Comparison of ENCODE assay signal across 8 mouse cellular contexts in the genomic region with DNA sequence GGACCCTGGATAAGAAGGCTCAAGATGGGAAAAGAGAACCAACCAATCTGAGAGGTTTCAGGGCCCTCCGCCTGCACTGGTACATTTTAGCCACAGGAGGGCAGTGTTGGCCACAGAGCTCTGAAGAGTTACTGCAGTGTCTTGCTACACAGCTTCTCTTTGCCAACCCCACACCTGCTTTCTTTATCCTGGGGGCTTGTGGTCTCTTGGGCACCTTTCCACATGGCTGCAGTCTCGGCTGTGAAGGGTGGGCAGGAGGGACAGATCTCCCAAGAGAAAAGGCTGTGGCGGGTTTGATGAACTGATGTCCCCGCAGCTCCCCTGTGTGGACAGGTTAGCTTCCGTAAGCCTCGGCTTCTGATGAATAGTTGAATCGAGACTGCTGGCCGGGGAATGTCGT. TPM values are rescaled to one million over a fixed set of nuclear protein-coding genes. Genes with fewer than 3 reads are reported as not detected.
A peak's percentile ranks its signal among the peaks of the same experiment; 100 is the strongest.
DNase-seq lines count a peak whose midpoint lies in the region; ATAC-seq and TF ChIP-seq lines count a peak whose summit lies in the region.

No protein-coding gene starts in this region.

- TF ChIP-seq CTCF in intestine, postnatal 0 days (IDR thresholded peaks at IDR 0.05; ENCODE audit: low read depth), result peak; percentile 98
- TF ChIP-seq CTCF in spleen, adult 2 months (IDR thresholded peaks at IDR 0.05; ENCODE audit: extremely low read depth, insufficient read depth, insufficient read length, insufficient replicate concordance), result peak; percentile 95; the same call in 1 of the 2 replicates

- H3K27me3 ChIP-seq in intestine, postnatal 0 days (replicated peaks; ENCODE audit: control insufficient read depth, insufficient read depth, low read length), result no peaks in the 10 kb centered on the region
- H3K27me3 ChIP-seq in midbrain, embryonic 13.5 days, result no peaks in the 10 kb centered on the region
- H3K27me3 ChIP-seq in spleen, adult 2 months (ENCODE audit: control insufficient read depth, insufficient read depth, low read length), result no peaks in the 10 kb centered on the region

- H3K4me3 ChIP-seq in intestine, postnatal 0 days (ENCODE audit: low read depth, low read length), result peak overlapping the region; percentile 20; the same call in 1 of the 2 replicates
- peak overlapping the region; percentile 14 for H3K4me3 ChIP-seq in midbrain, embryonic 13.5 days (replicated peaks)
- peak overlapping the region; percentile 43 for H3K4me3 ChIP-seq in spleen, adult 2 months (ENCODE audit: extremely low read depth, insufficient read depth, insufficient read length)

- no peaks in the 10 kb centered on the region for H3K9me3 ChIP-seq in intestine, postnatal 0 days (ENCODE audit: control insufficient read depth)
- H3K9me3 ChIP-seq in midbrain, embryonic 13.5 days, result no peaks in the 10 kb centered on the region

- ATAC-seq in granulocyte monocyte progenitor cell, adult 5-6 weeks (replicated peaks; ENCODE audit: poor library complexity, severe bottlenecking), result peak; percentile 93
- 0 out of 2 replicates have a peak, but pooled peaks have one; percentile 47 for ATAC-seq in intestine, postnatal 0 days
- ATAC-seq in midbrain, embryonic 13.5 days, result peak; percentile 72

- H3K9ac ChIP-seq in intestine, postnatal 0 days (ENCODE audit: low read depth, low read length), result no peak overlapping the region
- no peak overlapping the region for H3K9ac ChIP-seq in midbrain, embryonic 13.5 days (replicated peaks)

- WGBS in intestine, postnatal 0 days, result 13% methylated on average over 9 of the region's 9 CpGs
- WGBS in midbrain, embryonic 13.5 days, result 21% methylated on average over 9 of the region's 9 CpGs
- WGBS in spleen, adult 2 months, result 14% methylated on average over 9 of the region's 9 CpGs

- peak overlapping the region; percentile 60 for H3K4me2 ChIP-seq in intestine, postnatal 0 days (replicated peaks; ENCODE audit: low read depth)
- H3K4me2 ChIP-seq in midbrain, embryonic 13.5 days (replicated peaks), result peak overlapping the region; percentile 48

- TF ChIP-seq POLR2A in spleen, adult 2 months (IDR thresholded peaks at IDR 0.05; ENCODE audit: low read depth, low read length), result no peak

- no peaks in the 10 kb centered on the region for H3K36me3 ChIP-seq in intestine, postnatal 0 days (ENCODE audit: control insufficient read depth, insufficient read depth)
- H3K36me3 ChIP-seq in midbrain, embryonic 13.5 days, result no peaks in the 10 kb centered on the region
- H3K36me3 ChIP-seq in spleen, adult 2 months (ENCODE audit: control insufficient read depth, insufficient read depth, low read length), result no peaks in the 10 kb centered on the region

- DNase-seq in ovary, adult 18-20 months (ENCODE audit: low spot score), result peak; percentile 48
- no peak for DNase-seq in ovary, postnatal 10 days (ENCODE audit: low spot score)
- DNase-seq in embryo, embryonic 9.5 days (ENCODE audit: extremely low spot score), result peak; percentile 84
- peak; percentile 86 for DNase-seq in left cerebral cortex, postnatal 4 days
- DNase-seq in spleen, adult 2 months (ENCODE audit: low read depth in 1 of 2, low spot score in 2 of 2), result peak; percentile 50 to 71

- H3K27ac ChIP-seq in intestine, postnatal 0 days (ENCODE audit: low read depth, low read length), result no peak overlapping the region
- peak overlapping the region; percentile 36 for H3K27ac ChIP-seq in midbrain, embryonic 13.5 days
- no peak overlapping the region for H3K27ac ChIP-seq in spleen, adult 2 months (ENCODE audit: insufficient read depth, low read length)

- no peaks in the 10 kb centered on the region for H3K4me1 ChIP-seq in intestine, postnatal 0 days (replicated peaks; ENCODE audit: control insufficient read depth, insufficient read depth, low read length)
- H3K4me1 ChIP-seq in midbrain, embryonic 13.5 days (replicated peaks), result peaks cover 47% of the 10 kb centered on the region
- H3K4me1 ChIP-seq in spleen, adult 2 months (ENCODE audit: control insufficient read depth, insufficient read depth, insufficient read length), result peaks cover 4% of the 10 kb centered on the region; the same call in 1 of the 2 replicates

- intact Hi-C loops in left cerebral cortex, postnatal 4 days (cut with DNase I), result loop anchor here (5.0 to 10.0 kb wide), 4 partner anchors 37 to 400 kb away; a partner anchor contains a TSS

RNA-seq across cellular contexts. Expression of a gene that starts 10.1 kb away (rescaled TPM):
- total RNA-seq in granulocyte monocyte progenitor cell, adult 5-6 weeks (2014; fragmentation: Nextera tagmentation), result not detected in 2 replicates
- total RNA-seq in granulocyte monocyte progenitor cell, adult 5-6 weeks (2017), result not detected in 2 replicates
- polyA plus RNA-seq in intestine, postnatal 0 days (2015; fragmentation: Nextera tagmentation; extraction: Ambion mirVana), result 0.05 and 0.13 TPM in 2 replicates
- total RNA-seq in left cerebral cortex, postnatal 4 days (2021), result 10 to 100 TPM; 12.1 to 14.0 TPM
- polyA plus RNA-seq in midbrain, embryonic 13.5 days (2015; fragmentation: Nextera tagmentation; extraction: Ambion mirVana), result 2.0 and 2.1 TPM in 2 replicates
- polyA plus RNA-seq in spleen, adult 2 months (2012; rRNA removed), result 0.06 TPM in 1 of 2 replicates, not detected in the other

RNA-seq across cellular contexts. Expression of a gene that starts 18.9 kb away (rescaled TPM):
- 82.3 and 93.1 TPM in 2 replicates for total RNA-seq in granulocyte monocyte progenitor cell, adult 5-6 weeks (2014; fragmentation: Nextera tagmentation)
- 139 and 189 TPM in 2 replicates for total RNA-seq in granulocyte monocyte progenitor cell, adult 5-6 weeks (2017)
- 99.6 and 101 TPM in 2 replicates for polyA plus RNA-seq in intestine, postnatal 0 days (2015; fragmentation: Nextera tagmentation; extraction: Ambion mirVana)
- 10 to 100 TPM; 88.6 to 90.4 TPM for total RNA-seq in left cerebral cortex, postnatal 4 days (2021)
- polyA plus RNA-seq in midbrain, embryonic 13.5 days (2015; fragmentation: Nextera tagmentation; extraction: Ambion mirVana), result 148 and 152 TPM in 2 replicates
- polyA plus RNA-seq in spleen, adult 2 months (2012; rRNA removed), result 11.3 and 11.6 TPM in 2 replicates

RNA-seq across cellular contexts. Expression of a gene that starts 21.3 kb away (rescaled TPM):
- total RNA-seq in granulocyte monocyte progenitor cell, adult 5-6 weeks (2014; fragmentation: Nextera tagmentation), result 1.9 and 4.4 TPM in 2 replicates
- total RNA-seq in granulocyte monocyte progenitor cell, adult 5-6 weeks (2017), result 2.0 and 3.4 TPM in 2 replicates
- polyA plus RNA-seq in intestine, postnatal 0 days (2015; fragmentation: Nextera tagmentation; extraction: Ambion mirVana), result 2.8 and 2.9 TPM in 2 replicates
- 10 to 100 TPM; 23.6 to 25.8 TPM for total RNA-seq in left cerebral cortex, postnatal 4 days (2021)
- polyA plus RNA-seq in midbrain, embryonic 13.5 days (2015; fragmentation: Nextera tagmentation; extraction: Ambion mirVana), result 9.9 and 11.0 TPM in 2 replicates
- polyA plus RNA-seq in spleen, adult 2 months (2012; rRNA removed), result 6.2 and 8.3 TPM in 2 replicates

RNA-seq across cellular contexts. Expression of a gene that starts 36.2 kb away (rescaled TPM):
- 5.0 and 5.8 TPM in 2 replicates for total RNA-seq in granulocyte monocyte progenitor cell, adult 5-6 weeks (2014; fragmentation: Nextera tagmentation)
- total RNA-seq in granulocyte monocyte progenitor cell, adult 5-6 weeks (2017), result 3.5 and 3.9 TPM in 2 replicates
- polyA plus RNA-seq in intestine, postnatal 0 days (2015; fragmentation: Nextera tagmentation; extraction: Ambion mirVana), result 6.3 and 6.7 TPM in 2 replicates
- 10 to 100 TPM; 10.9 to 11.4 TPM for total RNA-seq in left cerebral cortex, postnatal 4 days (2021)
- 4.3 and 5.6 TPM in 2 replicates for polyA plus RNA-seq in midbrain, embryonic 13.5 days (2015; fragmentation: Nextera tagmentation; extraction: Ambion mirVana)
- polyA plus RNA-seq in spleen, adult 2 months (2012; rRNA removed), result 12.7 and 13.8 TPM in 2 replicates

RNA-seq across cellular contexts. Expression of a gene that starts 45.9 kb away (rescaled TPM):
- 6.7 and 6.8 TPM in 2 replicates for total RNA-seq in granulocyte monocyte progenitor cell, adult 5-6 weeks (2014; fragmentation: Nextera tagmentation)
- 1.1 and 1.5 TPM in 2 replicates for total RNA-seq in granulocyte monocyte progenitor cell, adult 5-6 weeks (2017)
- polyA plus RNA-seq in intestine, postnatal 0 days (2015; fragmentation: Nextera tagmentation; extraction: Ambion mirVana), result 3.4 and 4.0 TPM in 2 replicates
- total RNA-seq in left cerebral cortex, postnatal 4 days (2021), result 10 to 100 TPM; 33.1 to 34.8 TPM
- polyA plus RNA-seq in midbrain, embryonic 13.5 days (2015; fragmentation: Nextera tagmentation; extraction: Ambion mirVana), result 27.8 and 28.8 TPM in 2 replicates
- 8.2 and 11.5 TPM in 2 replicates for polyA plus RNA-seq in spleen, adult 2 months (2012; rRNA removed)
